Mouse (Mus musculus): ENCODE data around the gene Fam83b. TPM values are rescaled to one million over a fixed set of nuclear protein-coding genes. Genes with fewer than 3 reads are reported as not detected.

Fam83b gene
- under 1 TPM; 0.38 to 0.61 TPM for total RNA-seq (2021)

DNA sequence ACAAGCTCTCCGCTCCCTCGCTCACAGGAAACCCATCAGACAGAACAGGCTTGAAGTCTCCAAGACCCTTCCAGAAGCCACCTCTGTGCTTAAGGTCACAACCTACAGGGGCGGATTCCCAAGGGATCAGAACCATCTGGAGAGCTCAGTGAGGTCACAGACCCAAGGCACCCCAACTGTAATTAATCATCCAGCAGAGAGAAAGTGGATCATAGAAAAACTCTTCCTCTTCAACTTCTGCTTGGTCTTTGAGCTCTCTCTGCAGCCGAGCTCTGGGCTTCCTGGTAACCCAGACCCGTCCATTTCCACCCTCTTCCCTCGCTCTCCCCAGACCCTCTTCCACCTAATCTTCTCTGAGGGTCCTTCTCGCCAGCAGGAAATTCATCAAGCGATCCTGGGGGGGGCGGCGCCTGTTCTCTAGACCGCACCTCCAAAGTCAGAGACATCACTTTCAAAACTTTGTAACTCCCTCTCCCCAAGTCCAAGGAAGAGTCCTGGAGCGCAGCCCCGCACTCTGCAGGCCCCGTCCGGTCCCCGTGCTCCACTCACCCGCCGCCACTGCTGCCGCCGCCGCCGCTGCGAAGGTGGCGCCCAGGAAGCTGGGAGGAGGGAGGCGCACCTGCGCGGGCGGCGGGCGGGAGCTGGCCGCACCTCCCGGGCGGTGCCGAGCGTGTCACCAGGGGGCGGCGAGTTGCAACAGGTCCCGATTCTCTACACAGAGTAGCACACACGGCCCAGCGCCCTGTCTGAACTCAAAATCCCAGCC lies at the start of gene Fam83b:
Gene Fam83b, minus strand, starts transcription at position 602 of the 766 bp plus-strand sequence.
- DNase-seq: peak; percentile 11

DNA sequence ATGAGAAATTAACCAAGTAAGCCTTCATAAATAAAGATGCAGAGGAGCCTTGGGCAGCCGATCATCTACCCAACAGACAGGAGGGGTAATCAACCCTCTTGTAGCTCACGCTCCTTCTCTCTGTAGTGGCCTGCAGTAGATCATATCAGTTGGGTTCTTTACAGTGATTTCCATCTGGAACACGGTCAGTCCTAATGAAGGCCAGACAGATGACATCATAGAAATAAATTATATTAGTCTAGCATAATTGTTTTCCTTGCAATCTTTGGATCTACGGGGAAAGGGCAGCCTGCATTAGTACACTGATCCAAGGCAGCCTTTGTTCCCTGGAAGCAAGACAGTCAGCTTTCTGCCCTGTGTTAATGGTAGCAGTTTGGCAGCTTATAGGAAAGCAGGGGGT lies 47.2 kb upstream of the Fam83b start:
- no peak for DNase-seq

DNA sequence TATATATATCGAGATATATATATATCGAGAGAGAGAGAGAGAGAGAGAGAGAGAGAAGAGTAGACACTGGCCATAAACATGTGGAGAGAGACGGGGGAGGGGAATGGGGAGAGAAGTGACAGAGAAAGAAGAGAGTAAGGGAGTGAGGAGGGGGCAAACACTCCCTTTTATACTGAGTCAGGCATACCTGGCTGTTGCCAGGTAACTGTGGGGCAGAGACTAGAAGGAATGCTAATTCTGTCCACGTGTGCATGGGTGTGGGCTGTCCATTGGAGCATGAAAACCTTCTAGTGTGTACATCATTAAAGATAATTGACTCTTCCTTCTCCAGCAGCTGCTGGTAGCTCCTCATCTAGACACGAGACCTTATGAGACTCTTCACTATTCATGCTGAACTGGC lies 36.8 kb upstream of the Fam83b start:
- no peak for DNase-seq

DNA sequence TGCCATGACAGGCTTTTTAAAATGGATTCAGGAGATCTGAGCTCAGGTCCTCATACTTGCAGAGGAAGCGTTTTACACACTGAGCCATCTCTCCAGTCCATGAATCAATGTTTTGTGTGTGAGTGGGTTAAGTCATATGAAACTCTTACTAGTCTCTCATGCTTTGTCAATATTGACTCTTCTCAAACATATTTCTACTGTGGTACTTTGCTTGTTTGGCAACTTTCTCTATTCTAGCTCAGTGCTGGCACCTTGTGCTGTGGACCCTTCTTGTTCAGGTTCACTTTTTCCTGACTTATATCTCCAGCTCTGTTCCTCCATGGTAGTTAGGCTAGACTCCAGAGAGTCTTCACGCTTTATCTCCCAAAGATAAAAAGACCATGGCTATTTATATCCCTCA lies 36.0 kb upstream of the Fam83b start:
- DNase-seq: no peak

DNA sequence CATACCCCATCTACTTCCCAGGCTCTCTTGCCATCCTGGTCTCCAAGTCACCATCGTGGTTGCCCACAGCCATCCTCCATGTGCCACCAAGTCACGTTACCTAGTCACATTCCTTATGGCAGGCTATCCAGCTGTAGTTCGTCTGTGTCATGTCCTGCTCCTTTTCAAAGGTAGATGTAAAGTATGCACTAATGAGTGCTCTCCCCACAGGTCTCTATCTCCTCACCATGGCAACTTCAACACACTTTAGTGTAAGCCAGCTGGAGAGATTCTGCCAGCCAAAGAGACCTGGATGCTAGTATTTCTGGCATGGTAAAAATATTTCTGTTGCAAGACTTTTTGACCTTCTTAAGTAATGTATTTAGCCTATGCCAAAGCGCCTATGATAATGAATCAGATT lies 30.5 kb upstream of the Fam83b start:
- no peak for DNase-seq

DNA sequence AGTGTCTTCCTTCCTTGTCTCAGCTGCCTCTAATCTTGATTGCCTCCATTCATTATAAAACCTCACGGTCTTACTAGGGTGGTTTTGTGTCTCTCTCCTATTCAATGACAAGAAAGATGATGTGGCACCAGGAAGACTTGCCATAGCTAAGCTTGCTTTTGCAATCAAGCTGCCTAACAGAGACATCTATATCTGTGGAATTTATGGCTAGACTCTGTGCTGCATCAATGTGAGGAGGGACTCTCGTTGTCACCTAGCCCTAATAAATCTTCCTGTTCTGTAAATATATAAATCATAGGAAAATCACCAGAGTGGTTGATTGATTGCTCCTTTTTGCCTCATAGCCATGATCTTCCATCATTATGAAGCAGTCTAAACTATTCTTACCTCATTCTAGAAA lies 26.9 kb upstream of the Fam83b start:
- no peak for DNase-seq

DNA sequence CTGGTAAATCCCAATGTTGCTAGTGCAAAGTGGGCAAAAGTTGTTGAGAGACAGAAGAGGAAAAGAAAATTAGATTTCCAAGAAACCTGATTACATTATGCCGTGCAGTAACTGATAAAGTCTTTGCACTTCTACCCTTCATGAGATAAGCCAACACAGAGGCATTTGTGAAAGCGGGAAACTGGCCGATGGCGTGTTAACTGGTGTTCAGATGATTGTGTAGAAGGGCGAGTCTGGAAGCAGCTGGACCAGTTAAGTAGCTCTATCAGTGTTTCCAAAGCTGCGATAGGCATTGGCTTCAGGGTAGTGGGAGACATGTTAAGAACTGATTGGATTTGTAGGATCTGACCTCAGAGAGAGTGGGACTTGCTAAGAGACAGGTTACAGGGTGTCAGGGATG lies 17.0 kb upstream of the Fam83b start:
- no peak for DNase-seq

DNA sequence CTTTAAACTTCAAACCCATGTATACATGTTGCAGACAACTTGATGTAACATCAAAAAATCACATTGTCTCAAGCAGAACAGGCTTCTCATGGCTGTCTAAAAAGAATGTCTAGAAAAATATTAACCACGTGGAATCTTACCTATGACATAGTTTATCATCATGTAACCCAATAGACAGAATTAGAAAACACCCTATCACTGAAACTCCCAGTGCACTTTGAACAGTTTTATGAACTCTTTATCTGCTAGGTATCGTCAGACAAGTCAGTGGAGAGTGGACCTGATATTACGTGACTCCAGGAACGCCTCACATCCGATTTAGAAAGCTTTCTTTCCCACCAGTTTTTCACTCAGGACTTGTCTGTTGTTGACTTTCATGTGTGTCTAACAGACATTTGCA lies 15.1 kb upstream of the Fam83b start:
- no peak for DNase-seq

DNA sequence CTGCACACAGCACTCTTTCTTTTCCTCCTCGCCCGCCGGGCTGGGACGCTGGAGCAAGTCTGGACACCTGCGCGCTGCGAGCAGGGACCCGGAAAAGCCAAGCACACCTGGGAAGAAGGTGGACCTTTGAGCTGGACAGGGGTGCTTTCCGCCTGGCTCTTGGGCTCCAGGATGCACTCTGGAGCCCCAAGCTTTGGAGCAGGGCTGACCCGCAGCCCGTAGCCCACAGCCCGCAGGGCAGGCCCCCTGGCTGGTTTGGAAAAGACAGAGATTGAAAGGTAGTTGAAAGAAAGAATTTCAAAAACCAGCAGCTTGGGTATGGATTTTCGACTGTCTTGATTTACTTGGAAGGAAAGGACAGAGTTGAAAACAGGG lies 352 bp upstream of the Fam83b start:
- DNase-seq: no peak

DNA sequence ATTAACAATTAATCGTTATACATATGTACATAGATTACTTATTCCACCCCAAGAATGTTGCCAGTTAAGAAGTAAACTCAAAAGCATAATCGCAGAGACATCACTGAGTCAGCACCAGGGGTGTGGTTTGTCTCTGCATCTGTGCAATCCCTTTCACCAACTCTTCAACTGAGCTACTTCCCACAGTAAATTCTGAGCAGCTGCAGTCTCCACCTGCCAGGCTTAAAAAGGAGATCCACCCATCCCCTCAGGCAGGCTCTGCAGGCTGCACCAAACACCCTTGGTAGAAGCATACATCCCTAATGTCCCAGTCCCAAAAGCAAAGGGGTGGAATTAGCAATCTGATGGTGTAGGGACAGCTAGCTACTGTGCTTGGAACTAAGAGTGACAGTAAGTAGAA lies 1.3 kb downstream of the Fam83b start:
- DNase-seq: no peak

DNA sequence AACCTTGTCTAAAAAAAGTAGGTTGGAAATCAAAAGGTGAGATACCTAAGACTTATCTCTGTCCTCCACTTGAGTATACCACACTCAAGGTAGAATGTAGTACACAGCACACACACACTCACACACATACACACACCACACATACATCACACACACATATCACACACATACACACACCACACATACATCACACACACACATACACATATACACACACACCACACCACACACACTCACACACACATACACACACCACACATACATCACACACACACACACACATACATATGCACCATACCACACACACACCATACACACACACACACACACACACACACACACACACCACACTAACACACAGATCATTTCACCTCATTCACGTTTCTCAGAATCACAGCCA lies 2.8 kb downstream of the Fam83b start:
- DNase-seq: no peak

DNA sequence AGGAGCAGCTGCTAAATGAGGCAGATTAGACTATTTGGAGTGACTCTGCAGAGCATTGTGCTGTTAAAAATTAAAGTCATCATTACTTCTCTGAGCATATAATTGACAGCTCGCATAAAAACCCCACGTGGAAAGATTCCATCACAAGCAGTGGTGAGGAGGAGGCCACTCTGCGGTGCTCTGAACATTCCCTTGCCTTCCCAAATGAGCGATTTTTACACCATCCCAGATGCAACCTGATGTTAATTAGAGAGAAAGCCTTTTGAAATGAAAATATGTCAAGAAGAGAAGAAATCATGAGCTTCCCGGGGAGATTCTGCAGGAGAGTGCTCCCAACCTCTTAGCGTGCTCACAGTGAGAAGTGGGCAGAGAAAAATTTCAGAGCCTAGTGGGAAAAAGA lies 4.1 kb downstream of the Fam83b start:
- no peak for DNase-seq

DNA sequence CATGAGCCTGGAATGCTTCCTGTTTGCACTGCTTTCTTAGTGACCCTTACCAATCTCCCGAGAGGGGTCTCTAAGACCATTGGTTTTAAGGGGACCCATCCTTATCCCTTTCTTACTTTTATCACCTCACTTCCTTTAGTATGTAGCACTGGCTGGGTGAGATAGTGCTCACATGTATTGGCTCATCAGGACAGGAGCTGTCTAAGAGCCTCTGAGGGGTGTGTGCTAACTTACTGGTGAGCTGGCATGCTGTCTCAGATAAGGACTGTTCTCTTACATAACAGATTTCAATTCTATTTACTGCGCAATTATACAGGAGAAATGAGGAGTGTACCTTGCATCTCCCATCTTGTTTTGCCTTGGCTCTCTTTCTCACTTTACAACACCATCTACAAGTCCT lies 7.7 kb downstream of the Fam83b start:
- no peak for DNase-seq

DNA sequence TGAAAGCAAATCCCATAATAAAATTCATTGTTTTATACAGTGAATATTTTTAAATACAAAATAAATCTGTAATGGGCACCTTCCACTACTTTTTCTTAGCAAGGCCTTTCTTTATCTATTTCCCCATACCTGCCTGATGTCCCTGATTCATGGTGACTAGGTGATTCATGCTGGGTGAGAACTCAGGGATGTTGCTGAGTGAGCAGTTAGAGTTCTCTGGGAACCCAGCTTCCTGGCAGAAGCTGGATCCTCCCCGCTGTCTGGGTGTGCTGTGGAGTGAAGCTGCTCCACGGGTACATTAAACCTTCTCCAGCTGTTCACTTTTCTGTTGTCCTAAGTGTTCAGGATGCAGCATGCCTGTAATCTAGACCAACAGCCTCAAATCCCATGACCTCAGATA lies 13.2 kb downstream of the Fam83b start:
- no peak for DNase-seq

DNA sequence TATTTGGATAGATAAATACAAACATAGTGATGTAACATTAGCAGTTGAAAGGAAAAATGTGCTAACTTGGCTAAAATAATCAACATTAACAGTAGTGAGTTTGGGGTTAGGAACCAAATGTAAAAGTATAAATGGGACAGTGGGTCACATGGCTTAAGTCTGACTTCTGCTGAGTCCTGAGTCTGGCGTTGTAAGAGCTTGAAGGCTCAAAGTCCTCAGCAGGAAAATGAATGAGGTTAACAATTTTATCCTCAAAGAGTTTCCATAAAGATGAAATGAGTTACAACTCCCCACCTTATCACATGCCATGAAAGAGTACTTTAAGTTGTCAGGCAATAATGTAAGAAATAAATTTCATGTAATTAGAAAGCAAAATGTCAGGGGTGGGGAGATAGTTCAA lies 13.8 kb downstream of the Fam83b start:
- DNase-seq: no peak

DNA sequence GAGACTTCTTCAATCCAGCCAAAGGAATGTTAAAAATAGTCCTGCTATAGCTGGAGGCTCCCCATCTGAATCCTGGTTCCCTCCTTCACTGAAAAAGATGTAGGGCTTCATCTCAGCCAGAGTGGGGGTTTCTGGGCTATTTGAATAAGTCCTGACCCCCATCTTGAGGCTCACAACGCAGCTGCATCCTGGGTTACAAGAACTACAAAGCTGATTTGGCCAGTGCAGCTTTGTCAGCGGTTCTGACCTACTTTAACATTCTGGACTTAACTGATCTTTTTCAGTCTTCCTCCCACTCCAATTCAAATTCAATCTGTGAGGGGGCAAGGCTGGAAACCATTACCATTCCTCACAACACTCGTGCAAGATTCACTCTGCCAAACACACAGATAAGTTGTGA lies 20.2 kb downstream of the Fam83b start:
- DNase-seq: no peak

DNA sequence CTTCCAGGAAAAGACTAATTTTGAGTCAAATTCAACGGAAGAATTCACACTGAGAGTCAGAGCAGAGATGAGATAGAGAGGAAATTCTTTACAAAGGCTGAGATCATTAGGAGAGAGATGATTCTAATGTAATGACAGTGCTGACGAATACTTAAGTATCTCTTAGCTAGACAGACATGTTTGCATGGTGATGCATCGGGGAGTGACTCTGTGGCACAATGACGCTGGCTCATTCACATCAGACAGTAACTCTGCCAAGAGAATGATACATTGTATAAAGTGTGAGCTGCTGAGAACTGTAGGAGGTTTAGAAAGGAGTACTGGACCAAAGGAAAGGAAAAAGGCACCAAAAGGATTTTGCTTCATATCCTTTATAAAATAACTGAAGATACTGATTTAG lies 26.2 kb downstream of the Fam83b start:
- no peak for DNase-seq

DNA sequence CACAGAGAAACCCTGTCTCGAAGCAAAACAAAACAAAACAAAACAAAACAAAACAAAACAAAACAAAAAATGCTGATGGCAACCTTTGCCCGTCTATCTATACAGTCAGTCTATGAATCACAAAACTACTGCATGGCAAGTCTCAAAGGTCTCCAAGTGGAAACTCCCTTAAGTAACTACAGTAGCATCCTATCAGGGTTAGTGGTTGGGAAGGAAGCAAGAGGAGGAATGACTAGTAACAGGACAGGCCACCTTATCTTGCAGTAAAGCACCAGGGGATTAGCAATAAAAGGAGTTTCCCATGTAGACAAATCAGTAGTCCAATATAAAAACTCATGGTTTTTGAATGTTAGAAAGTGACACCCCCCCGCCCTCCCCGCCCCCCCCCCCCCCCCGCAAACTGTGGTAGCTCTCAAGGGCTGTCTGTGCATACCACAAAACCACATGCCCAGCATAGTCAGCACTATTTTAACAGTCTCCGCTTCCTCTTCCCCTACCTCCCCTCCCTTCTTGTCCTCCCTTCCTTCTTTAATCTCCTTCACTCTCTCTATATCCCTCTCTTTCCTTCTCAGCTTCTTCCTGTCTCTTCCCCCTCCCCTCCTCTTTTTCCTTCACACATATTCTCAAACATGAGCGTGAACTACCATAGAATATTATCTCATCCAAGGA lies 26.8 kb downstream of the Fam83b start:
- no peak for DNase-seq

DNA sequence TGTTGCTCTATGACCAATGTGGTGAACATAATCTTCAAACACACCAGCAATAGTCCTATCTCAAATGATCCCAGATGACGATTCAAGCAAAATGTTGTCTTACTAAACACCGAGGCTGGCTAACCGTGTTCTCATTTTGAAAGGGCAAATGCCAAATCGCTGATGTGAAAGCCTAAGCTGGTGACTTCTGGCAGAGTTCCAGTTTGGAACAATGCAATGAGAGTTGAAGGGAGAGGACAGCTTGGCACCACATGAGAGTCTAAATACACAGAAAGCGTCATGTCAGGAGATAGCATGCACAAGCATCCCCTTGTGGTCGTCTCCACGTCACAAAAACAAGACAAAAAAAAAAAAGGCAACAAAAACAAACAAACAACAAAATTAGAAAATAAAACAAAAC lies 27.6 kb downstream of the Fam83b start:
- DNase-seq: peak; percentile 9

DNA sequence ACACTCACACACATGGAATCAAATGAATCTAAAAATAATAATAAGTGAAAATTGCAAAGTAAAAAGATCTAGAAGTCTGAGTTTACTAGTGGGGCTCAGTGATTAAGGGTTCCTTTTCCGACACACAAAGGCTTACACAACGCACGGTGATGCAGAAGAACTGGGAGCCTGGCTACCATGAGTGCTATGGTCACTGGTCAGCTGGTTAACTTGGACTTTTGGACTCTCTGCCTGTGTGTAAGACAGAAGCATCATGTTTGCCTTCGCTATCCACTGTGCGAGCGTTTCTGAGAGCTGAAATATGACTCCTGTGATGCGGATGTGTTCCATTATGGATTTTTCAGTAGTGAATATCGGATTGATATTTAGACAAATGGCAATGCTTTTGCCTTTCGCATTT lies 30.9 kb downstream of the Fam83b start:
- no peak for DNase-seq

DNA sequence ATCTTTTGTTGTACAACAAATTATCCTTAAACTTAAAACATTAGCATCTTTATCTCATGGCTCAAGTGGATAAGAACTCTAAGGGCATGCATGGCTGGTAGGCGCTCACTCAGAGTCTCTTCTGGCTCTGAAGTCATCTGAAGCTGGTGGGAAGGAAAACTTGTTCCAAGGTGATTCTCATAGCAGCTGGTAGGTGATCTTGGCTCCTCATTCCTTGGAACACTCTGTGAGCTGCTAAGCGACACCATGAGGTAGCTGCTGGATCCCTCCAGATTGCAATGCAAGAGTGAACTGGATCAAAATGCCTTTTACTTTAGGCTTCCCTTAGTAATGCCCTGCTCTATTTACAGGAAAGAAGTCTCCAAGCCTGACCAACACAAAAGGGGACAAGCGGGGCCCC lies 34.5 kb downstream of the Fam83b start:
- no peak for DNase-seq

DNA sequence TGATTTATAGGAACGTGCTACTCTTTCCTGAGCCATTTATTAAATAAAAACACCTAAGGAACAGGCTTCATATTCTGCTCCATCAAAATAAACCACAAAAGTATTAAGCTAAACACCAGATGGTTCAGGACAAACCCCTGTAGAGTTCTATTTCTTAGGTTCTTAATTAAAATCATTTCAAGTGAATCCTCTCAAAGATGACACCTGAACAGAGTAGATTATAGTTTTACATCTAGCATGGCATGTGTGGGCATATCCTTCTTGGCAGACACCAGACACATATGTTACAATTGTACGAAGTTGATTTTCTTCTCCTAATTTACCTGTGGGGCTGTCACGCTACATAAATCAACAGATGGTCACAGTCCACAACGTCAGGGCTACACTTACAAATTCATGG lies 35.5 kb downstream of the Fam83b start:
- no peak for DNase-seq

DNA sequence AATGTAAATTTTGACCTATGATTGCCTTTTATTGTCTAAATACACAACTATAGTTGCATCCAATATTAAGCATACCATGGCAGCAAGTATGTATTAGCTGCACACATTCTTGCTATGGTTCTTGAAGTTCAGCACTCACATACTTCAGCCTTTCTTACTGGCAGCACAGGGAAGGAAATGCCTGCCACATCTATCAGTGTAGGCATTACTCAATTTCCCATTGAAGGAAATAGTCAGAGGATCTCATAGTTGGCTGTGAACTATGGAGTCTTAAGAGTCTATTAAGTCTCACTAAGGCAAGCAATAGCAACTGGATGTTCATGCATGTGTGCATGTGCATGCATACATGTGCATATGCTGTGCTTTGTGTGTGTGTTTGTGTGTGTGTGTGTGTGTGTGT lies 41.3 kb downstream of the Fam83b start:
- no peak for DNase-seq

DNA sequence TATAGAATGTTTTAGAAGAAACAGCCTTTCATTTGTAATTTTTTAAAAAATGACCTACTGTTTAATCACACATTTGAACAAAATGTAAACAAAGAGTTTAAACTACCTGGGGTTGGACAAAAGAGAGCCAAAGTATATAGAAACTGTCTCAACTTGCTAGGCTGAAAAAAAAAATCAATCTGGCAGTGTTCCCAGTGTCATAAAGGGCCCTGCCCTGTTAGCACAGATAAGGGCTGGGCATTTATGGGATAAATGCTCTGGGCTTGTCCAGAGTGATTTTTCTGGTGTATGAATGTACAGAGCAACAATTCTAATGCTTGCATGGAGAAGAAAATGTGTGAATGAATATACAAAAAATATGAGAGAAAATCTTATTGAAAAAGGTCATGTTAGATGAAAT lies 43.8 kb downstream of the Fam83b start:
- DNase-seq: no peak

DNA sequence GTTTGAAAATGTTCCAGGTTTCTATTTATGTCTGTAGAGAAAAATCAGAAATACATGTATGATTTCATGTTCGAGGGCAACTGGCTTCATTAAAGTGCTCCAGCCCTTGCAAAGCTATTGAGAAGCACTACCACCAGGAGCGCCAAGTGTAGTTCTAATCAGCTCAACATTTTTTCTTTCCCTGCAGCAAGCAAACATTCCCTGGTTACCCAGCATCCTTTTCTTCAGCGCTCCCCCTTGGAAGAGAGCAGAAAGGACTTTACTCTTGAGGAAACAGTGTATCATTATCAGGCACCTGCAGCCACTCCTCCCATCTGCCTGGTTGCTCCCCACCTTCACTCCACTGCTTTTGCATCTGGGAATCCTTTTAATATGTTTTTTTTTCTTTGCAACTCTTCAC lies 45.3 kb downstream of the Fam83b start:
- no peak for DNase-seq

All from heart, postnatal 4 days (tissue).